Mouse (Mus musculus) CD4-positive, CD25-positive, alpha-beta regulatory T cell, adult 2 months (primary cell): Measurements from ENCODE around the gene Slco2b1.
A peak's percentile ranks its signal among the peaks of the same experiment; 100 is the strongest.

ENCODE experiments used
- DNase-seq: peaks from one replicate; pipeline ENCODE4 v3.0.0-alpha.2; 2012; ENCODE audit warnings: low read depth, low spot score

Slco2b1 gene

DNA sequence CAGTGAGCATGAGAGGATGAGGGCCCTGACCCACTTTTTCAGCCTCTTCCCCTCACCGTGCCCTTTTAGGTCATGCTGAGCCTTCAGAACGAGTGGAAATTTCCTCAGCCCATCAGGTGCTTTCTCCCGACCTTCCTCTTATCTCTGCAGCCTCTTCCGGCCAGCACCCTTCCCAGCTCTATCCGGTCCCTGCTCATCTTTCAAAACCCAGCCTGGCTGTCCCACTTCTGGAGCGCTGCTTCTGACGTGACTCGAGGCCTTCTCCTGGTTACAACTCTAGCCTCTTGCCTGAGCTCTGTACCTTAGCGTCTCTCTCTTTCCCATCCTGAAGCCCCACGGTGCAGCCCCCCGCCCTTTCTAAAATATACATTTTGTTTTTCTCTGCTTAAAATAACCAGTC is 56.9 kb downstream of the Slco2b1 start:
- no peak for DNase-seq

DNA sequence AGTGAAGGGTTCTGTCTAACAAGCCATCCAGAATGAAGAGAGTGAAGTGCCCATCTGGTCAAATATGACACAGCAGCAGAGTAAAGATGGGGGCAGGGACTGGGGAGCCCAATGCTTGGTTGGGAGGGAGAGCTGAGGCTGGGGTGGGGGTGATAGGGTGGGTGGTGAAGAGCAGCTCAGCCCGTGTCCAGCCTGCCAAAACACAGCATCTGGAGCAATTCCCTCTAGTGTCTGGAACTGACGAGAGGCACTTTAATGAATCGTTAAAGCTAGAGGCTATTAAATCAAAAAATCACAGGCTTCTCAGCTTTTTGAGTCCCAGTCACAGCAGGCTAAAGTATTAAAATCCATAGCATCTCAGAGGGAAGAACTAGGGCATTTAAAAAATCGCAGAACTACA is 61.6 kb downstream of the Slco2b1 start:
- no peak for DNase-seq

DNA sequence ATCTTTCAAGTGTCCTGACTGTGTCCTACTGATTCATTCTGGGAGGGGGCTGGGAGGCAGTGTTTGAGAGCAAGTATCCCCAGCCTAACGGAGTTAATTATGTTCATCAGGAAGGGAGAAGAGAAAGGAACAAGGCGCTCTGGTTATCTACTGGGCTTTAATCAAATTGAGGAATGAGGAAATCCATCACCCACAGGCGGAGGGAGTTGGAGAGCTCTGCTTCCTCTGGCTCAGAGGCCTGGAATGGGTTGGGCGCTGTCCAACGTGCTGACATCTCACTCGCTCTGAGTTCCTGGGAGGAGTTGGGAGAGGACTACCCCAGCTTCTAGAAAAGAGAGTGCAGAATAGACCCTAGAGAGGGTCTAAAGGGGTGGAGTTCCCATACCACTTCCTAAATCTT is 62.5 kb downstream of the Slco2b1 start:
- no peak for DNase-seq

GRCm38 (mm10) chr7:99644701-99645100 is 66.4 kb downstream of the Slco2b1 start:
- DNase-seq: no peak

GRCm38 (mm10) chr7:99642078-99642477 is 69.1 kb downstream of the Slco2b1 start:
- no peak for DNase-seq

DNA sequence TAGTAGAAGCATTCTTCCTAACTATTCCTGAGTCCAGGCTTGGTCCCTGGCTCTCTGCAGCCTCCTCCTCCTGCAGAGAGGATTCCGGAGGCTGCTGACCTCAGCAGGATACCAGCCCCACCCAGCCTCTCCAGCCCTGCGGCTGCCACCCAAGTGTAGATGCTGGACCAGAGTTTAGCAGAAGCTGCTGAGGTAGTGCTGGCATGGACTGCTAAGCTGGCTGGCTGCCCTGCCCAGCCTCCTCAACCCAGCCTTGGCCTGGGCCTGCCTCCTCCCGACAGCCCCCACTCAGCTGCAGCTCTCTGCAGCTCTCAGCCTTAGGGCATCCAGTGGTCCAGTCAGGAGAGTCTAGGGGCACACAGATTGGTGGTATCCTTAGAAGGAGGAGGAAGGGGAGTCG is 69.9 kb downstream of the Slco2b1 start:
- DNase-seq: no peak

- no peak for DNase-seq
These were observed 77.0 kb downstream of the Slco2b1 start for GRCm38 (mm10) chr7:99633966-99634665.

DNA sequence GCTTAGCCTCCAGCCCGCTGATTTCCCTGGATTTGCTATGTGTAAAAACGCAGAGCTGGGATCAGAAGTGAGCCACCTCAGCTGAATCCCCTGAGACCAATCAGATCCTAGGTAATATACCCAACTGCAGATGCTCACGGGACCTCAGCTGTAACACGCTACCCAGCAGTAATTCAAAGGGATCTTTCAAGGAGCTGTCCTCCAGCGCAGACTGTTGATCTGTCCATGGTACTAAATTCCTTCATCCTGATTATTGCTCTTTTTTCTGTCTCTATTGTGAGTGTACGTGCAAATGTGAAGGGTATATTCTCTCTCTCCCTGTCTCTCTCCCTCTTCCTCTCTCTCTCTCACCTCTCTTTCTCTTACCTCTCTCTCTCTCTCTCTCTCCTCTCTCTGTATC is 78.9 kb downstream of the Slco2b1 start:
- no peak for DNase-seq

DNA sequence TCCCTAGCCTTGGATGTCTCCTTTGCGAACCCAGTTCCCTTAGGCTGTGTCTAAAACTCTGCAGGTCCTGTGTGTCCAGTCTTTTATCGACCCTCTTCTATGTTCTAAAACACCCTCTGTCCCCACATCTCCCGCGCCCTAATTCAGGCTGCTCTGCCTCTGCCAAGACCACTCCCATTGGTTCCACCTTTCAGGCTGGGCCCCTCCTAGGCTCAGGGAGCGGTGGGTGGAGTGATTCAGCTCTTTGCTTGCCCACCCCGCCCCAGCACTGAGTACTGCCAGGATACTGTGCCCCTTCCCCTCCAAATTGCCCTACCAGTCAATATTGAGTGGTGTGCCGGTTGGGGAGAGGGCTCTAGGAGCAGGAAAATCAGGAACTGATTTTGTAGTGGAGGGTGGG is 83.8 kb downstream of the Slco2b1 start:
- no peak for DNase-seq

DNA sequence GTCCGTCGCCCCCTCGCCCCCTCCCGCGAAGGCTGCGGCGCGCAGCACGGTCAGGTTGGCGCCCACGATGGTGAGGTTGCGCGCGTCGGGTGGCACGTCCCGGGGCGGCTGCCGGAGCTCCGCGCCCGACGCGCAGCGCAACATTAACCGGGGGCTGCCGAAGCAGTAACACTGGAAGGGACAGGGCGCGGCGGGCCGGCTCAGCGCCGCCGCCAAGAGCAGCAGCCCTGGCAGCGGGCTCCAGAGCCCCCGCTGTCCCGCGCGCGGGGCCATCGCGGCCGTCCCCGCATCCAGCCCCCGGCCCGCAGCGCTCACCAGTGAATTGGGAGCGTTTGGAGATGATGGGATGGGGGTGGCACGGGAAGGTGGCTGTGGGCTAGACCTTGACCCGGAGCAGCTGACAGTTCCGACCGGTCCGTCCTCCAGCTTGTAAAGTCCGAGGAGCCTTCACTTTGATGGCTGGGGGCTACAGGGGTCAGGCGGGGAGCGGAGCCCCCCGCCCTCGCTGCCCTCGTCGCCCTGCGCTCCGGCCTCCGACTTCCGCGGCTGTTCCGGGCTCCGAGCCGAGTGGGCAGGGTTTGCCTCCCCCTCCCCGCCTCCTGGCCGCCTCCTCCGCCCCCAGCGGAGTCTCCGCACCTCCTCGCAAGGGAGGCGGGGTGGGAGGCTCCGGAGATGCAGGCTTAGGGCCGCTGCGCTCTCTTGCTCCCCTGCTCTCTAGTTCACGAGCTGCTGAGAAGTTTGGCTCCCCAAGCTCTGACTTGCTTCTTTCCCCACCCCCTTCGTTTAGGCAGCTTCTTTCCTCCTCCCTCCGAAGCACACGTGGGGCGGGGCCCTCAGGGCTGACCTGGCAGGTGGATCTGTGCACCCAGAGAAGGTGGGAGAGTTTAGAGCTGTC is 84.5 kb downstream of the Slco2b1 start, which contains the start of gene Tpbgl:
Tpbgl (minus strand) TSS at position 728 of the 895 bp plus-strand sequence.
- DNase-seq: peak; percentile 48

DNA sequence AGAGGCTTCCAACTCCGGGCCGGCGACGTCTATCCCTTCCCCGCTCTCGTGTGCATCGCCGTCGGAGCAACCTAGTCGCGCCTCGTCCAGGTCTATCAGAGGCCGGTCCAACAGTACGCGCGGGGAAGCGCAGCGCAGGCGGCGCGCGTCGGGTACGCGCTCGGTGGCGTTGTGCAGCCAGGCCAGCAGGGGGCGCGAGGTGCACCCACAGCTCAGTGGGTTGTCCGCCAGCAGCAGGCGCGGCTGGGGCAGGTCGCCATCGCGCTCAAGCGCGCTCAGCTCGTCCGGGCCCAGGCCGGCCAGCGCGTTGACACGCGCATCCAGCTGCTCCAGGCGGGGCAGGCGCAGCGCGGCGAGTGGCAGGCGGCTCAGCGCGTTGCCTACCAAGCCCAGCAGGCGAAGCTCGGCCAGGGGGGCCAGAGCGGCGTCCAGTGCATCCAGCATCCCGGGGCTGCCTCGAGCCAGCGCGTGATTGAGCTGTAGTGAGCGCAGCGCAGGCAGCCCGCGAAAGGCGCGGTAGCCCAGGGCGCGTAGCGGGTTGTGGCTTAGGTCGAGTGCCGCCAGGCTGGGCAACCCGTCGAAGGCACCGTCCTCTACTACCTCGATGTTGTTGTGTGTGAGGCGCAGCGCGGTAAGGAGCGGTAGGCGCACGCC is 85.3 kb downstream of the Slco2b1 start:
- peak; percentile 87 for DNase-seq

GRCm38 (mm10) chr7:99618860-99619259 is 92.3 kb downstream of the Slco2b1 start:
- DNase-seq: peak; percentile 59

DNA sequence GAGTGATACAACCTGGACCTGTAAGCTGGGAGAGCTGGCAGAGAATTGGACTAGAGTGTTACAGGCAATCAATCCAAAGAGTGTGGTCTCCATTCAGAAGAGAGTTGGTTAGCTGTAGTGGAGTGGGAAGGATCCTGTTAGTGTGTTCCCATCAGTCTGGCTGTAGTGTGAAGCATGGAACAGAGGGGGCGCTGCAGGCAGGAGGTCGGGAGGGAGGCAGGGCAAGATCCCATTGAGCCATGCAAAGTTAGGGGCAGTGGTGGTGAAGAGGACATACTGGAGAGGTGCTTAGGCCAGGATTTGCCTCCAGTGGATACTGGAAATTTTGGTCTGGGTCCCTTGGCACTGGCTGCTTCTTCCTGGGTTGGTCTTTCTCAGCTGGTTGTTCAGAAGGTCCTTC is 92.9 kb downstream of the Slco2b1 start:
- peak; percentile 18 for DNase-seq
